Mouse (Mus musculus) CH12.LX (cell line): ENCODE data around the gene Rnf38. TPM values are rescaled to one million over a fixed set of nuclear protein-coding genes. Genes with fewer than 3 reads are reported as not detected.

Experiments used
- DNase-seq: peaks from one replicate; pipeline ENCODE4 v3.0.0-alpha.2; 2013; ENCODE audit errors: extremely low read depth
- H3K27ac ChIP-seq: 2 replicates; pipeline ENCODE4 v1.5.1; 2012; ENCODE audit warnings: low read depth, mild to moderate bottlenecking, control low read depth, moderate library complexity; ENCODE audit not compliant: insufficient read depth
- H3K27me3 ChIP-seq: replicated peaks from 2 replicates; pipeline ENCODE3; 2012; ENCODE audit warnings: inconsistent platforms
- H3K36me3 ChIP-seq, 2 experiments: replicated peaks in 1 of 2; 2 replicates each; pipeline versions ENCODE3 to v1.6.1; 2012; ENCODE audit warnings: inconsistent platforms in 1 of 2, low read length in 1 of 2, mild to moderate bottlenecking in 1 of 2, mixed read lengths in 1 of 2, moderate library complexity in 1 of 2; ENCODE audit not compliant: control insufficient read depth in 1 of 2, insufficient read depth in 1 of 2
- H3K4me1 ChIP-seq, 2 experiments: 2 replicates each; pipeline ENCODE4 v1.6.1; 2012; ENCODE audit warnings: inconsistent platforms in 1 of 2, moderate library complexity in 1 of 2; ENCODE audit not compliant: insufficient read depth in 2 of 2, control insufficient read depth in 1 of 2
- H3K4me2 ChIP-seq: 2 replicates; pipeline ENCODE4 v1.6.1; 2012; ENCODE audit warnings: low read depth, mild to moderate bottlenecking, control low read depth; ENCODE audit not compliant: poor library complexity, insufficient read depth, severe bottlenecking
- H3K4me3 ChIP-seq, 3 experiments: fragments of 150-350 bp in 1 of 3; sonication (generic) in 1 of 3; replicated peaks in 1 of 3; 2 replicates each; pipeline versions ENCODE3 to v1.5.1; 2011 to 2012; ENCODE audit warnings: low read depth in 2 of 3, low read length in 2 of 3, mild to moderate bottlenecking in 2 of 3, moderate library complexity in 2 of 3, control low read depth in 1 of 3, improper control_type of control experiment in 1 of 3, inconsistent platforms in 1 of 3, mixed read lengths in 1 of 3; ENCODE audit not compliant: poor library complexity in 1 of 3
- H3K79me2 ChIP-seq: replicated peaks from 2 replicates; pipeline ENCODE4 v1.6.1; 2012; ENCODE audit warnings: mild to moderate bottlenecking, moderate library complexity; ENCODE audit not compliant: control insufficient read depth, poor library complexity, insufficient read depth, severe bottlenecking; ENCODE audit errors: extremely low read depth
- H3K9ac ChIP-seq: 2 replicates; pipeline ENCODE4 v1.6.1; 2012; ENCODE audit warnings: low read depth, mild to moderate bottlenecking, control low read depth, moderate library complexity; ENCODE audit not compliant: insufficient read depth
- H3K9me3 ChIP-seq: replicated peaks from 2 replicates; pipeline ENCODE3; 2012; ENCODE audit warnings: low read length, inconsistent platforms, mixed read lengths
- BHLHE40 ChIP-seq: IDR thresholded peaks from 2 replicates; pipeline ENCODE4 v1.6.1; 2011; ENCODE audit warnings: mild to moderate bottlenecking, low read depth, low read length, improper control_type of control experiment
- CHD1 ChIP-seq: IDR thresholded peaks from 2 replicates; pipeline ENCODE4 v1.6.1; 2012; ENCODE audit warnings: low read depth, low read length, improper control_type of control experiment, inconsistent platforms
- CHD2 ChIP-seq: IDR thresholded peaks from 2 replicates; pipeline ENCODE4 v1.6.1; 2011; ENCODE audit warnings: low read length, improper control_type of control experiment
- CTCF ChIP-seq, 2 experiments: IDR thresholded peaks in 1 of 2; conservative IDR thresholded peaks in 1 of 2; 2 replicates each; pipeline ENCODE4 v1.5.1; 2011 to 2012; ENCODE audit warnings: low read depth in 2 of 2, low read length in 2 of 2, improper control_type of control experiment in 1 of 2, inconsistent platforms in 1 of 2, mild to moderate bottlenecking in 1 of 2, moderate library complexity in 1 of 2
- E2F4 ChIP-seq: IDR thresholded peaks from 2 replicates; pipeline ENCODE4 v1.6.1; 2011; ENCODE audit warnings: low read depth, low read length, improper control_type of control experiment; ENCODE audit not compliant: insufficient replicate concordance
- ELF1 ChIP-seq: IDR thresholded peaks from 2 replicates; pipeline ENCODE4 v1.6.1; 2014; ENCODE audit warnings: low read depth, mild to moderate bottlenecking, inconsistent platforms, low read length, improper control_type of control experiment
- EP300 ChIP-seq: IDR thresholded peaks from 2 replicates; pipeline ENCODE4 v1.6.1; 2011; ENCODE audit warnings: low read length, improper control_type of control experiment
- ETS1 ChIP-seq: conservative IDR thresholded peaks from 2 replicates; pipeline ENCODE4 v1.6.1; 2012; ENCODE audit warnings: low read depth, mild to moderate bottlenecking, inconsistent platforms, low read length, improper control_type of control experiment, moderate library complexity
- GABPA ChIP-seq: IDR thresholded peaks from 2 replicates; pipeline ENCODE4 v1.6.1; 2012; ENCODE audit warnings: low read depth, low read length, improper control_type of control experiment, inconsistent platforms; ENCODE audit not compliant: insufficient replicate concordance
- HCFC1 ChIP-seq: IDR thresholded peaks from 2 replicates; pipeline ENCODE4 v1.6.1; 2012; ENCODE audit warnings: low read depth, mild to moderate bottlenecking, inconsistent platforms, low read length, improper control_type of control experiment
- IRF4 ChIP-seq: IDR thresholded peaks from 2 replicates; pipeline ENCODE4 v1.6.1; 2014; ENCODE audit warnings: low read depth, mild to moderate bottlenecking, inconsistent platforms, low read length, improper control_type of control experiment
- JUN ChIP-seq: IDR thresholded peaks from 2 replicates; pipeline ENCODE4 v1.6.1; 2011; ENCODE audit warnings: low read depth, mild to moderate bottlenecking, low read length, improper control_type of control experiment, moderate library complexity; ENCODE audit not compliant: insufficient read depth
- JUND ChIP-seq: conservative IDR thresholded peaks from 2 replicates; pipeline ENCODE4 v1.6.1; 2011; ENCODE audit warnings: low read depth, low read length, improper control_type of control experiment
- KAT2A ChIP-seq: IDR thresholded peaks from 2 replicates; pipeline ENCODE4 v1.6.1; 2012; ENCODE audit warnings: low read length, improper control_type of control experiment, inconsistent platforms; ENCODE audit not compliant: insufficient replicate concordance
- MAFK ChIP-seq: IDR thresholded peaks from 2 replicates; pipeline ENCODE4 v1.6.1; 2011; ENCODE audit warnings: low read length, improper control_type of control experiment; ENCODE audit not compliant: insufficient replicate concordance
- MAX ChIP-seq: IDR thresholded peaks from 2 replicates; pipeline ENCODE4 v1.6.1; 2011; ENCODE audit warnings: low read length, improper control_type of control experiment
- MAZ ChIP-seq: IDR thresholded peaks from 2 replicates; pipeline ENCODE4 v1.6.1; 2012; ENCODE audit warnings: low read depth, mild to moderate bottlenecking, inconsistent platforms, low read length, improper control_type of control experiment, moderate library complexity
- MEF2A ChIP-seq: IDR thresholded peaks from 2 replicates; pipeline ENCODE4 v1.6.1; 2014; ENCODE audit warnings: low read depth, mild to moderate bottlenecking, inconsistent platforms, low read length, improper control_type of control experiment, borderline replicate concordance
- MXI1 ChIP-seq: IDR thresholded peaks from 2 replicates; pipeline ENCODE4 v1.6.1; 2011; ENCODE audit warnings: mild to moderate bottlenecking, low read depth, low read length, improper control_type of control experiment
- MYC ChIP-seq: IDR thresholded peaks from 2 replicates; pipeline ENCODE4 v1.6.1; 2011; ENCODE audit warnings: low read depth, mild to moderate bottlenecking, improper control_type of control experiment, low read length
- NELFE ChIP-seq: IDR thresholded peaks from 2 replicates; pipeline ENCODE4 v1.6.1; 2011; ENCODE audit warnings: low read depth, low read length, improper control_type of control experiment
- NRF1 ChIP-seq: IDR thresholded peaks from 2 replicates; pipeline ENCODE4 v1.6.1; 2014; ENCODE audit warnings: low read depth, mild to moderate bottlenecking, inconsistent platforms, low read length, improper control_type of control experiment, moderate library complexity
- PAX5 ChIP-seq: IDR thresholded peaks from 2 replicates; pipeline ENCODE4 v1.6.1; 2012; ENCODE audit warnings: low read length, inconsistent platforms, mixed read lengths
- POLR2A ChIP-seq: IDR thresholded peaks from 2 replicates; pipeline ENCODE4 v1.6.1; 2011; ENCODE audit warnings: low read depth, mild to moderate bottlenecking, improper control_type of control experiment, low read length
- POLR2AphosphoS2 ChIP-seq: IDR thresholded peaks from 2 replicates; pipeline ENCODE4 v1.6.1; 2011; ENCODE audit warnings: low read depth, low read length, improper control_type of control experiment
- RAD21 ChIP-seq: IDR thresholded peaks from 2 replicates; pipeline ENCODE4 v1.6.1; 2011; ENCODE audit warnings: low read depth, mild to moderate bottlenecking, low read length, improper control_type of control experiment, moderate library complexity
- RCOR1 ChIP-seq: conservative IDR thresholded peaks from 2 replicates; pipeline ENCODE4 v1.6.1; 2012; ENCODE audit warnings: low read depth, mild to moderate bottlenecking, inconsistent platforms, low read length, improper control_type of control experiment
- SIN3A ChIP-seq: IDR thresholded peaks from 2 replicates; pipeline ENCODE4 v1.6.1; 2012; ENCODE audit warnings: low read length, improper control_type of control experiment, inconsistent platforms
- SMC3 ChIP-seq: IDR thresholded peaks from 2 replicates; pipeline ENCODE4 v1.6.1; 2011; ENCODE audit warnings: low read depth, low read length, improper control_type of control experiment
- TBP ChIP-seq: conservative IDR thresholded peaks from 2 replicates; pipeline ENCODE4 v1.6.1; 2011; ENCODE audit warnings: low read depth, low read length, improper control_type of control experiment
- TCF12 ChIP-seq: IDR thresholded peaks from 2 replicates; pipeline ENCODE4 v1.6.1; 2014; ENCODE audit warnings: low read depth, mild to moderate bottlenecking, inconsistent platforms, low read length, improper control_type of control experiment
- UBTF ChIP-seq: IDR thresholded peaks from 2 replicates; pipeline ENCODE4 v1.6.1; 2012; ENCODE audit warnings: low read depth, mild to moderate bottlenecking, inconsistent platforms, low read length, improper control_type of control experiment, moderate library complexity
- USF1 ChIP-seq: IDR thresholded peaks from 2 replicates; pipeline ENCODE4 v1.6.1; 2014; ENCODE audit warnings: low read depth, mild to moderate bottlenecking, inconsistent platforms, low read length, improper control_type of control experiment
- USF2 ChIP-seq: conservative IDR thresholded peaks from 2 replicates; pipeline ENCODE4 v1.6.1; 2011; ENCODE audit warnings: low read depth, low read length, improper control_type of control experiment
- ZC3H11A ChIP-seq: IDR thresholded peaks from 2 replicates; pipeline ENCODE4 v1.6.1; 2012; ENCODE audit warnings: low read depth, mild to moderate bottlenecking, inconsistent platforms, low read length, improper control_type of control experiment
- ZKSCAN1 ChIP-seq: IDR thresholded peaks from 2 replicates; pipeline ENCODE4 v1.6.1; 2012; ENCODE audit warnings: low read depth, inconsistent platforms, low read length, improper control_type of control experiment, borderline replicate concordance
- ZMIZ1 ChIP-seq: IDR thresholded peaks from 2 replicates; pipeline ENCODE4 v1.6.1; 2012; ENCODE audit warnings: low read depth, mild to moderate bottlenecking, inconsistent platforms, low read length, improper control_type of control experiment
- ZNF384 ChIP-seq: IDR thresholded peaks from 2 replicates; pipeline ENCODE4 v1.6.1; 2012; ENCODE audit warnings: low read depth, low read length, improper control_type of control experiment, inconsistent platforms
- dilution Hi-C: fragments of 300-500 bp; cut with MboI; formaldehyde crosslinking; loops from 2 replicates; pipeline ENCODE4 v1.14.3; 2020; ENCODE audit warnings: low sequenced_read_pairs; ENCODE audit not compliant: extremely low pct_unique_long_range_greater_than_20kb, extremely low pct_ligation_motif_present
- in situ Hi-C: fragments of 300-500 bp; cut with MboI; formaldehyde crosslinking; loops from 3 replicates; pipeline ENCODE4 v1.14.3; 2019; ENCODE audit warnings: low sequenced_read_pairs, low pct_ligation_motif_present, low pct_unique_long_range_greater_than_20kb, mixed read lengths
- polyA plus RNA-seq: library from polyadenylated mRNA; unstranded; fragments of >175 nt; gene quantifications from 2 replicates; pipeline ENCODE4 v1.2.1, GENCODE M21; 2012; ENCODE audit warnings: low read depth; ENCODE audit not compliant: insufficient read length
- total RNA-seq, 2 experiments: library from RNA; depleted of rRNA; stranded (reverse); fragments of 300-350 nt in 1 of 2; fragments of >200 nt in 1 of 2; gene quantifications; 2 replicates each; pipeline ENCODE4 v1.2.3; 2012 to 2014

The Rnf38 gene
- total and polyA plus RNA-seq, 3 experiments = 5.4 to 13.2 (median 6.6) TPM

DNA sequence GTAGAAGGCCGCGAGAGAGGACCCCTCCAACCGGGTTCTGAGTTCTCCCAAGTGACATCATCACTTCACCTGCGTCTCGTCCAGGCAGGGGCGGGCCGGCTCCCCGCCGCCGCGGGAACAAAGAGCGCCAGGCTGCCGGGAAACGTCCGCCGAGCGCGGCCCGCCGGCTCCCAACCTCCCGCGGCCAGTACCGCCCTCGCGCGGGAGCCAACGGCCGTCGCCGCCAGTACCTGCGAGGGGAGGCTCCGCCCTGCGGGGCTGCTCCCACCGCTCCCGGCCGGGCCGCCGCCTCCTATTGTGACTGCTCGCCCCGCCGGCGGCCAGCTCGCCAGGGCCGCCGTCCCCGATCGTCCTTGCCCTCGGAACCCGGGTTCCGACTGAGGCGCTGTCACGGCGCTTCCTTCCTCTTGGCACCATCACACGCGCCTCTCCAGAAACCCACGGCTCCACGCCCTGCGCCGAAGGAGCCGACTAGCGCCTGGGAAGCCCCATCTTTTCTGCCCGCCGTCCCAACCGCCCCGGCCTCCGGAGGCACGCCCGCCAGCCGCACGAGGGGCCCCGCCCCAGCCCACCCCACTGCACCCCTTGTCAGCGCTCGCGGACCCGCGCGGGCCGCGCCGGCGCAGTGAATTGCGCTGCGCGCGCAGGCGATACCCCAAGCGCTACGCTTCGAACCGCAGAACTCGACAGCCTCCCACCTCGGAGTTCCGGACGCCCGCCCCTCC lies 66.0 kb downstream of the Rnf38 start:
- Histone ChIP-seq H3K4me1 (peaks cover 0 to 28% of the 10 kb centered on the region in 2 experiments; a peak in 2 of 4 replicates), H3K9me3 (no peaks in the 10 kb centered on the region), H3K4me2 (0 out of 2 replicates have a peak overlapping the region, but pooled peaks have one; percentile 22), H3K27ac (peak overlapping the region; percentile 96), H3K9ac (peak overlapping the region; percentile 92), H3K79me2 (peaks cover 7% of the 10 kb centered on the region), H3K36me3 (no peaks in the 10 kb centered on the region), H3K27me3 (no peaks in the 10 kb centered on the region), H3K4me3 (peak overlapping the region; percentile 56 to 90 (median 76))
- TF ChIP-seq USF1 (no peak), EP300 (no peak), RAD21 (no peak), JUN (no peak), NRF1 (peak; percentile 75), TBP (no peak; the same call in 1 of the 2 replicates), JUND (no peak), ZNF384 (no peak), USF2 (no peak), ELF1 (no peak; the same call in 1 of the 2 replicates), SMC3 (no peak), TCF12 (no peak), BHLHE40 (no peak), GABPA (no peak), POLR2A (peak; percentile 60; the same call in 1 of the 2 replicates), MAZ (no peak), ZC3H11A (no peak), POLR2AphosphoS2 (no peak), CTCF (conservative IDR thresholded peaks at IDR 0.05 in 1 of 2, IDR thresholded peaks at IDR 0.05 in 1 of 2; ENCODE audit: low read depth in 2 of 2, low read length in 2 of 2) (no peak), UBTF (peak; percentile 98), SIN3A (no peak; the same call in 1 of the 2 replicates), CHD1 (no peak), MXI1 (no peak; the same call in 1 of the 2 replicates), HCFC1 (no peak), ETS1 (no peak), PAX5 (no peak), E2F4 (no peak), ZMIZ1 (0 out of 2 replicates have a peak, but pooled peaks have one; percentile 19), IRF4 (no peak; the same call in 1 of the 2 replicates), MAX (no peak), MAFK (no peak), ZKSCAN1 (no peak), MEF2A (0 out of 2 replicates have a peak, but pooled peaks have one; percentile 17), MYC (no peak), NELFE (0 out of 2 replicates have a peak, but pooled peaks have one; percentile 41), RCOR1 (no peak; the same call in 1 of the 2 replicates), CHD2 (no peak), KAT2A (no peak)
- in situ Hi-C loops (loop anchor here (10.0 kb wide), 1 partner anchor 93 kb away; no protein-coding TSS in a partner anchor), dilution Hi-C loops (no loop called here)
- peak; percentile 84 for DNase-seq
